Mouse (Mus musculus) liver, embryonic 14.5 days (tissue): ENCODE results near the gene Hipk3. TPM values are rescaled to one million over a fixed set of nuclear protein-coding genes. Genes with fewer than 3 reads are reported as not detected.

Experiments
- ATAC-seq: fragments of 200-750 bp; cut with Nextera tagmentation; 2 replicates; pipeline ENCODE4 v1.8.0; 2017; ENCODE audit warnings: moderate number of reproducible peaks, mild to moderate bottlenecking, moderate library complexity; ENCODE audit not compliant: insufficient read depth
- DNase-seq, 3 experiments: peaks; one replicate each; pipeline ENCODE4 v3.0.0-alpha.2; 2012 to 2013; ENCODE audit warnings: low read depth in 3 of 3, low spot score in 3 of 3
- H3K27ac ChIP-seq: fragments of 300-500 bp; sonication (generic); 2 replicates; pipeline ENCODE4 v1.5.1; 2014; ENCODE audit warnings: moderate library complexity, mild to moderate bottlenecking, control low read depth, inconsistent platforms
- H3K27me3 ChIP-seq: fragments of 300-500 bp; sonication (generic); 2 replicates; pipeline ENCODE4 v1.6.1; 2014; ENCODE audit warnings: mild to moderate bottlenecking, low read length, moderate library complexity; ENCODE audit not compliant: control insufficient read depth, insufficient read depth
- H3K36me3 ChIP-seq: fragments of 300-500 bp; sonication (generic); replicated peaks from 2 replicates; pipeline ENCODE4 v1.6.1; 2014; ENCODE audit warnings: low read depth; ENCODE audit not compliant: control insufficient read depth, insufficient read depth
- H3K4me1 ChIP-seq, 2 experiments: fragments of 200-500 bp in 1 of 2; fragments of 300-500 bp in 1 of 2; sonication (generic) in 1 of 2; replicated peaks; 2 replicates each; pipeline ENCODE4 v1.6.1; 2012 to 2014; ENCODE audit warnings: antibody characterized with exemption in 1 of 2, inconsistent platforms in 1 of 2, low read length in 1 of 2; ENCODE audit not compliant: control insufficient read depth in 2 of 2, insufficient read depth in 2 of 2
- H3K4me2 ChIP-seq: fragments of 300-500 bp; sonication (generic); 2 replicates; pipeline ENCODE4 v1.6.1; 2014; ENCODE audit warnings: low read depth, mild to moderate bottlenecking, control low read depth, moderate library complexity
- H3K4me3 ChIP-seq, 2 experiments: fragments of 200-500 bp in 1 of 2; fragments of 300-500 bp in 1 of 2; sonication (generic) in 1 of 2; 2 replicates each; pipeline ENCODE4 v1.5.1; 2012 to 2014; ENCODE audit warnings: low read depth in 2 of 2, low read length in 2 of 2, mild to moderate bottlenecking in 2 of 2, control low read depth in 1 of 2, inconsistent platforms in 1 of 2, moderate library complexity in 1 of 2; ENCODE audit not compliant: insufficient read depth in 1 of 2
- H3K9ac ChIP-seq: fragments of 300-500 bp; sonication (generic); replicated peaks from 2 replicates; pipeline ENCODE4 v1.6.1; 2014; ENCODE audit warnings: mild to moderate bottlenecking, control low read depth, moderate library complexity
- H3K9me3 ChIP-seq: fragments of 300-500 bp; sonication (generic); 2 replicates; pipeline ENCODE4 v1.6.1; 2016; ENCODE audit warnings: low read length, mixed read lengths; ENCODE audit not compliant: control insufficient read depth
- CTCF ChIP-seq: IDR thresholded peaks from 2 replicates; pipeline ENCODE4 v1.5.1; 2016; ENCODE audit warnings: antibody characterized with exemption, low read depth, control low read depth
- EP300 ChIP-seq: IDR thresholded peaks from 2 replicates; pipeline ENCODE4 v1.6.1; 2016; ENCODE audit warnings: antibody characterized with exemption, low read depth
- WGBS: fragments of 180-500 bp; shearing (Covaris S2); extraction: QIAGEN DNeasy Blood & Tissue Kit; methylation state at CpG from one replicate; pipeline ENCODE4 v1.1.7; 2014; ENCODE audit not compliant: insufficient replicate concordance; 5-methylcytosine and 5-hydroxymethylcytosine counted together
- polyA plus RNA-seq, 2 experiments: library from polyadenylated mRNA; depleted of rRNA in 1 of 2; stranded (reverse) in 1 of 2; unstranded in 1 of 2; fragments of >200 nt; fragmentation: Nextera tagmentation in 1 of 2; extraction: Ambion mirVana in 1 of 2; gene quantifications; 2 replicates each; pipeline versions ENCODE4 v1.2.1 to v1.2.3; 2012 to 2014

The Hipk3 gene
- polyA plus RNA-seq, 2 experiments: 7.0 to 8.2 TPM

GRCm38 (mm10) chr2:104497231-104497630 lies 3.0 kb upstream of the Hipk3 start:
- Histone ChIP-seq H3K4me3 (no peak overlapping the region), H3K4me1 (peaks cover 6 to 9% of the 10 kb centered on the region in 2 experiments), H3K27ac (no peak overlapping the region), H3K27me3 (no peaks in the 10 kb centered on the region), H3K4me2 (no peak overlapping the region), H3K9me3 (no peaks in the 10 kb centered on the region), H3K9ac (no peak overlapping the region), H3K36me3 (no peaks in the 10 kb centered on the region)
- ATAC-seq (no peak), DNase-seq (no peak)
- 80% methylated on average over 2 of the region's 2 CpGs for WGBS
- TF ChIP-seq EP300 (no peak), CTCF (no peak)

DNA sequence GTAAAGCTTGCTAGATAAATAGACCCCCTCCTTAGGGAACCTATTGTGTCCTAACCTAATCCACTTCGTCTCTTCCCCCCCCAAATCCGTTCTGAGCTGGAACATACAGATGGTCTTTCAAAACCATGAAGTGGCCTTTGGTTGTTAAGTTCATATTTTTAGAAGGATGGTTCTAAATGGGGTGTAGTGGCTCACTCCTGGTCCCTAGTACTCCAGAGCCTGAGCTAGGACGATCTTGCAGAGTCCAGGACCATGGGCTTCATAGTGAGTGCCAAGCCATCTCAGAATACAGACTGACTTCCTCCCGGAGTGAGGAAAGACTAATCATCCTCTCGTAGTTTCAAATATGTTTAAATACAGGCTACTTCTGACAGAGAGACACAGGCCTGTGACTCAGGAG lies 2.0 kb upstream of the Hipk3 start:
- no peak overlapping the region for H3K27ac ChIP-seq
- DNase-seq (no peak), ATAC-seq (no peak)
- no peaks in the 10 kb centered on the region for H3K9me3 ChIP-seq
- H3K36me3 ChIP-seq: no peaks in the 10 kb centered on the region
- no peak overlapping the region for H3K4me3 ChIP-seq
- H3K27me3 ChIP-seq: no peaks in the 10 kb centered on the region
- no peak overlapping the region for H3K9ac ChIP-seq
- H3K4me1 ChIP-seq: peaks cover 6 to 11% of the 10 kb centered on the region in 2 experiments
- TF ChIP-seq CTCF (no peak), EP300 (no peak)
- WGBS: 49% methylated on average over 5 of the region's 5 CpGs
- no peak overlapping the region for H3K4me2 ChIP-seq

GRCm38 (mm10) chr2:104494801-104495185 lies 547 bp upstream of the Hipk3 start:
- Histone ChIP-seq H3K27ac (no peak overlapping the region), H3K4me3 (peak overlapping the region; percentile 65 to 87), H3K36me3 (no peaks in the 10 kb centered on the region), H3K27me3 (no peaks in the 10 kb centered on the region), H3K9ac (peak overlapping the region; percentile 96), H3K4me1 (peaks cover 6 to 11% of the 10 kb centered on the region in 2 experiments), H3K4me2 (peak overlapping the region; percentile 84), H3K9me3 (no peaks in the 10 kb centered on the region)
- TF ChIP-seq EP300 (no peak), CTCF (no peak)
- no peak for ATAC-seq
- 11% methylated on average over 9 of the region's 9 CpGs for WGBS
- DNase-seq: peak in 1 of 3 experiments; percentile 10

- under 1% methylated on average over 99 of the region's 99 CpGs for WGBS
- Histone ChIP-seq H3K9me3 (no peaks in the 10 kb centered on the region), H3K36me3 (no peaks in the 10 kb centered on the region), H3K9ac (peak overlapping the region; percentile 96), H3K4me2 (peak overlapping the region; percentile 84), H3K4me1 (peaks cover 6 to 11% of the 10 kb centered on the region in 2 experiments), H3K27me3 (no peaks in the 10 kb centered on the region), H3K27ac (peak overlapping the region; percentile 91), H3K4me3 (peak overlapping the region; percentile 87 to 93)
- ATAC-seq (peak; percentile 75), DNase-seq (peak; percentile 65 to 75 (median 74))
- TF ChIP-seq CTCF: peak; percentile 43
- 0 out of 2 replicates have a peak, but pooled peaks have one; percentile 16 for TF ChIP-seq EP300
These were observed 960 bp downstream of the Hipk3 start for GRCm38 (mm10) chr2:104493021-104493950.

- H3K27ac ChIP-seq: no peak overlapping the region
- no peak for ATAC-seq
- DNase-seq: no peak
- H3K9me3 ChIP-seq: no peaks in the 10 kb centered on the region
- H3K9ac ChIP-seq: no peak overlapping the region
- 27% methylated on average over 2 of the region's 2 CpGs for WGBS
- H3K36me3 ChIP-seq: no peaks in the 10 kb centered on the region
- no peaks in the 10 kb centered on the region for H3K27me3 ChIP-seq
- H3K4me3 ChIP-seq: no peak overlapping the region; a peak in 2 of 4 replicates
- no peak for TF ChIP-seq CTCF
- no peak for TF ChIP-seq EP300
- H3K4me2 ChIP-seq: peak overlapping the region; percentile 29
- H3K4me1 ChIP-seq: peaks cover 6 to 9% of the 10 kb centered on the region in 2 experiments
These were observed 2.9 kb downstream of the Hipk3 start for GRCm38 (mm10) chr2:104491221-104491795.
